Mouse (Mus musculus) bone marrow macrophage, adult 2 months (primary cell): ENCODE data around the gene Pmvk. TPM values are rescaled to one million over a fixed set of nuclear protein-coding genes. Genes with fewer than 3 reads are reported as not detected.

Experiments
- H3K27ac ChIP-seq: 2 replicates; pipeline ENCODE4 v1.5.1; 2012; ENCODE audit warnings: low read depth, low read length; ENCODE audit not compliant: insufficient read depth
- H3K4me1 ChIP-seq: 2 replicates; pipeline ENCODE4 v1.6.1; 2012; ENCODE audit warnings: low read length; ENCODE audit not compliant: control insufficient read depth, insufficient read depth
- H3K4me3 ChIP-seq: 2 replicates; pipeline ENCODE4 v1.5.1; 2012; ENCODE audit warnings: mild to moderate bottlenecking, low read length, moderate library complexity; ENCODE audit not compliant: insufficient read depth
- CTCF ChIP-seq: IDR thresholded peaks from 2 replicates; pipeline ENCODE4 v1.5.1; 2012; ENCODE audit warnings: low read depth, mild to moderate bottlenecking, low read length, moderate library complexity
- POLR2A ChIP-seq: IDR thresholded peaks from 2 replicates; pipeline ENCODE4 v1.6.1; 2012; ENCODE audit warnings: mild to moderate bottlenecking, low read depth, low read length, borderline replicate concordance
- polyA plus RNA-seq: library from polyadenylated mRNA; stranded (reverse); fragments of >200 nt; gene quantifications from 2 replicates; pipeline ENCODE4 v1.2.4, GENCODE M21; 2012; ENCODE audit not compliant: missing spikeins, insufficient read depth, insufficient read length

Gene Pmvk
- polyA plus RNA-seq, 1 experiment: 25.9 TPM

- no peak overlapping the region for H3K4me3 ChIP-seq
- TF ChIP-seq CTCF (no peak), POLR2A (no peak)
- peaks cover 7% of the 10 kb centered on the region for H3K4me1 ChIP-seq
- H3K27ac ChIP-seq: no peak overlapping the region
Measured at GRCm38 (mm10) chr3:89451916-89452315, 2.4 kb upstream of the Pmvk start.

- no peak overlapping the region for H3K4me3 ChIP-seq
- peaks cover 16% of the 10 kb centered on the region for H3K4me1 ChIP-seq
- TF ChIP-seq POLR2A (no peak), CTCF (no peak)
Measured at GRCm38 (mm10) chr3:89455786-89456285, 1.5 kb downstream of the Pmvk start.

DNA sequence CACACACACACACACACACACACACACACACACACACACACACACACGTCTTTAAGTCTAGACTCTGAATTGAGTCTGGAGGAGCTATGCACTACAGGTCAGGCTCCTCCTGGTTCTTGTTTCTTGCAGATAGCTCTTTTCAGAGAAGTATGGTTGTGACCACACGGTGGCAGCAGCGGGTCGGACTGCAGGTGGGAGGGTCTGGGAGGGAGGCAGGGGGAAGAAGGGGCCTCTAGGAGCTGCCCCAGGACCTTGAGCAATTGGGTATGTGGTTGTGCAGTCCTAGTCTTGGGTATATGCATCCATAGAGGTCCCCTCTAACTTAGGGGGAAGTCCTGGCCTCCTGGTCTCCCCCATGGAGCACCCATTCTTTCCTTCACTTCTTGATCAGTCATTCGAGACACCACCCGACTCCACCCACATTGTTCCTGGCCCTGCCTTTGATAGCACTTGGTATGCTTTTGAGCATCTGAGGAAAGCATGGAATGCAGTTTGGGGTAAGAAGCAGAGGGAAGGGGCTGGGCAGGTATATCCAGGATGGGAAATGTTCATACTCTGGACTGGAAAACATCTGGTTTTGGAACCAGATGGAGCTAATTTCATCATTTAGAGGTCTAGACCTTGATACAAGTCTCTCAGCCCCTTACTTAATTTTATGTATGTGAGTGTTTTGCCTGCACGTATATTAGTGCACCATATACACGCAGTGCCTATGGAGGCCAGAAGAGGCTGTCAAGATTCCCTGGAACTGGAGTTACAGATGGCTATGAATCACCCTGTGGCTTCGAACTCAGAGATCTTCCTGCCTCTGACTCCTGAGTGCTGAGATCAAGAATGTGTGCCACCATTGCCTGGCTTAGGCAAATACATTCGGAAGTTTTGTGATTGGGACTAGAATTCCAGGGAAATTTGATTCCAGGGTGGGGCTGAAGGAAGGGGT is 2.7 kb downstream of the Pmvk start:
- peaks cover 16% of the 10 kb centered on the region for H3K4me1 ChIP-seq
- no peak overlapping the region for H3K27ac ChIP-seq
- H3K4me3 ChIP-seq: no peak overlapping the region
- TF ChIP-seq POLR2A (no peak), CTCF (peak; percentile 95)

More at GRCm38 (mm10) chr3:89455786-89456285, 1.5 kb downstream of the Pmvk start:
- no peak overlapping the region for H3K27ac ChIP-seq

GRCm38 (mm10) chr3:89458372-89458964 is 4.1 kb downstream of the Pmvk start:
- TF ChIP-seq POLR2A (no peak), CTCF (no peak)
- Histone ChIP-seq H3K27ac (no peak overlapping the region; the same call in 1 of the 2 replicates), H3K4me3 (no peak overlapping the region), H3K4me1 (peaks cover 16% of the 10 kb centered on the region)

DNA sequence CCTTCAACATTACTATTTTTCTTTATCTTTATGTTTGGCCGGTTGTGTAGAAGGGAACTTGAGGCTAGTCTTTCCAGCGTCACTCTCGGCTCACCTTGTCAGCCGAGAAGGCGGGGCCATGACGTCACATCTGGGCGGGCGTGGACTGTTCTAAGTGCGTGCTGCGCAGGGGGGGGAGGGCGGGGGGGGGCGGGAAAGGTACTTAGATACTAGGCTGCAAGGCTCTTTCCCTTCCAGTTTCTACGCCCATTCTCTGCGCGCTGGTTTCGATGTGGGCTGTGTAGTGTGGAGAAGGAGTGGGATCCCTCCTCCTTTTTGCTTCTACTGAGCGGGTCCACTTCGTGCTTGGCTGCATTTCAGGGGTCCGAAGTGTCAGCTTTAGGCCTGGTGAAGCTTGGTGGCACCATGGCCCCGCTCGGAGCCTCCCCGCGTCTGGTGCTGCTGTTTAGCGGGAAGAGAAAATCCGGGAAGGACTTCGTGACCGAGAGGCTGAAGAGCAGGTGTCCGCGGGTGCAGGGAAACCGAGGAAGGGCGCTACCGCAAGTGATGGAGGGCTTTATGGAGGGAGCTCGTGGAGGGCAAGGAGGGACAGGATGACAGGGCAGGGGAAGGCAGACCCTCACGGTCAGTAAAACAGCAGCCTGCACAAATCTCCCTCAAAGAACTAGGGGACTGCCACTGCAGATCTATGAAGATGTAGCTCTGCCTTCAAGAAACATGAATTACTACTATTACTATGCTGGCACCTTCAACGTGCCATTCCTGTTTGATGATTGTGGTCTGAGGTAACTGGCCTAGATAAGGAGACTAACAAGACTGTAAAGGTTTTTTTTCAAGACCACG is 4.8 kb downstream of the Pmvk start:
- peak overlapping the region; percentile 60 for H3K27ac ChIP-seq
- TF ChIP-seq CTCF: no peak
- TF ChIP-seq POLR2A: no peak
- H3K4me3 ChIP-seq: peak overlapping the region; percentile 92
- peaks cover 16% of the 10 kb centered on the region for H3K4me1 ChIP-seq

DNA sequence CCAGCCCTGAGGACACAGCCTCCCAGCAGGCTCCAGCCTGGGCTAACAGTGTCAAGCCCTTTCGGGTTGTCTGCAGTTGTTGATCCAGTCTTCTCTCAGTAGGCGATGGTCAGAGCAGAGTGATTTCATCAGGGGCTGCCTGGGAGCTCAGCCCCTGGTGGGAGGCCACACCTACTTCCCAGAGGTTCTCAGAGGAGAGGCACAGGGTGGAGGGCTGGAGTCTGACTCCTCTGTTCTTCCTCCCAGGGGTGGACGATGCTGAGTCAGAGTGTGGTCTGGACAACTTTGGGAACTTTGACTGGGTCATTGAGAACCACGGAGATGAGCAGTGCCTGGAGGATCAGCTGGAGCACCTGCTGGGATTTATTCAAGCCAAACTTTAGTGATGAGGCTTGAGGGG is 13.9 kb downstream of the Pmvk start:
- no peak overlapping the region for H3K27ac ChIP-seq
- H3K4me1 ChIP-seq: peaks cover 26% of the 10 kb centered on the region
- no peak for TF ChIP-seq POLR2A
- TF ChIP-seq CTCF: no peak
- H3K4me3 ChIP-seq: no peak overlapping the region

DNA sequence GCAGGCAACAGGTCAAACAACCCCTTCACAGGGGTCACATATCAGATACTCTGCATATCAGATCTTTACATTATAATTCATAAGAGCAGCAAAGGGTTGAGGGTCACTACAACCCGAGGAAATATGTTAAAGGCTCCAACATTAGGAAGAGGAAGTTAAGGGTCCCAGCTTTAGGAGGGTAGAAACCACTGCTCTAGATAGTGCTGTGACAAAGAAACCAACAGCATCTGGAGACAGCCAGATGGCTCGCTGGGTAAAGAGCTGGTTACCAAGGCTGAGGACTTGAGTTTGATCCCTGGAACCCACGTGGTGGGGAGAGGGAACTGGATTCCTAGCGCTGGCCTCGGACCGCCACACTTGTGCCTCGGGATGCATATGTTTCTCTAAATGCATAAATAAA is 17.9 kb downstream of the Pmvk start:
- Histone ChIP-seq H3K4me1 (peaks cover 27% of the 10 kb centered on the region), H3K27ac (no peak overlapping the region), H3K4me3 (no peak overlapping the region)
- TF ChIP-seq POLR2A (no peak), CTCF (no peak)

DNA sequence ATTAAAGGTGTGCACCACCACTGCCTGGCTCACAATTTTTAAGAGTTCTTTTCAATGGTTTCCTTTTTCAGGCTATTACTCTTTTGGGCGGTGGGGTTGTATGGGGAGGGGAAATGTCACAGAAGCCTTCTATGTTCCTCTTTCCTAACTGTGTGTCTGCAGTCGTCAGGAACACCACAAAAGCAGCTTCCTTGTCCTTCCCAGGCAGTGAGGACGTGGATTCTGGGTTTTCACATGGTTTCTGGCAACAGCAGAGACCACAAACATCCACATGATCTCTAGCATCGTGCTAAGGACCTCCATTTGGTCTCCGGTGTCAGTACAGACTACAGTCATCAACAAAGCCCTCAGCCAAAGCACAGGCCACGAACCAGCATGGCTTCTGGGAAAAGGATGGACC is 19.5 kb downstream of the Pmvk start:
- Histone ChIP-seq H3K27ac (peak overlapping the region; percentile 27), H3K4me1 (peaks cover 21% of the 10 kb centered on the region), H3K4me3 (no peak overlapping the region)
- TF ChIP-seq POLR2A: no peak
- no peak for TF ChIP-seq CTCF

DNA sequence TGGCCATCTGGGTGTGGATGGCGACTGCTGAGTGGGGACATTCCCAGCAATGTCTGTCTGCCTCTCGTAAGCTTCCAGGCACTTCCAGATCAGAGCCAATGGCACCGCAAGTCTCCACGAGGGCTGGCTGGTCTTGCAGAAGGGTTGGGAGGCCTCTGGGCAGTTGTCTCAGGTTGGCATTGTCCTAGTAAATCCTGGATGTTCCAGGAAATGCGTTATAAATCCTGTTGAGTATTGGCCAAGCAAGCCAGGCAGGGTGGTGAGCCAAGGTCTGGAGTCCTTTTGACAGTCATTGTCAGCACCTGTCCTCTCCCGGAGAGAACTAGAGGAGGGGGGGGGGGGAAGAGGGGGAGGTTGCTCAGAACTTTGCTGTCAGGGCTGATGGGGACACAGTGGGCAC is 24.7 kb downstream of the Pmvk start:
- TF ChIP-seq POLR2A: no peak
- TF ChIP-seq CTCF: no peak
- Histone ChIP-seq H3K27ac (no peak overlapping the region), H3K4me1 (peaks cover 18% of the 10 kb centered on the region), H3K4me3 (no peak overlapping the region)

- no peak overlapping the region; the same call in 1 of the 2 replicates for H3K4me3 ChIP-seq
- peaks cover 12% of the 10 kb centered on the region for H3K4me1 ChIP-seq
- H3K27ac ChIP-seq: no peak overlapping the region
- no peak for TF ChIP-seq POLR2A
- TF ChIP-seq CTCF: peak; percentile 74
Measured at GRCm38 (mm10) chr3:89481488-89481887, 27.1 kb downstream of the Pmvk start.
